Mouse (Mus musculus): ENCODE measurements at regions not wholly inside any gene's neighbourhood (a gene's known extent, or its start where the extent isn't known, plus 50 kb on each side); places are given as distances from the start of the nearest gene placed in this dataset.

DNA sequence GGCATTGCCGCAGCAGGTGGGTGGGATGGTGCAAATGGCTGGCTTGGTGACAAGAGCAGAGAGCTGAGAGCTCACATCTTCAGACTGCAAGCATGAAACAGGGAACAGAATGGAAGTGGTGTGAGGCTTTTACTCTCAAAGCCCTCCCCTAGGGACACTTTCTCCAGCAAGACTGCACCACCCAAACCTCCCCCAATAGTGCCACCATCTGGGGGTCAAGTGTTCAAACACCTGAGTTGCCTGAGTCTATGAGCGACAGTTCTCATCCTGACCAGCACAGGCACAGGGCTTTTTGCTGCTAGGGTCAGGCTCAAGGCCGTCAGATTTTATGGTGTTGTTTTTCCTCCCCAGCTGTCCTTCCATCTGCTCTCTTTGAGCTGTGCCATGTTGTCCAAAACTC, 337.9 kb upstream of the Eif4g2 start:
- H3K4me3 ChIP-seq (ENCODE audit: insufficient read depth, low read depth, low read length): no peak overlapping the region
- WGBS: 92% methylated on average over 3 of the region's 3 CpGs
- no peak for TF ChIP-seq POLR2A (IDR thresholded peaks at IDR 0.05; ENCODE audit: insufficient read depth, low read depth, low read length)
- no peak for TF ChIP-seq CTCF (IDR thresholded peaks at IDR 0.05; ENCODE audit: insufficient read depth, low read depth, low read length)

GRCm38 (mm10) chr7:111417735-111418134, 334.9 kb upstream of the Eif4g2 start:
- H3K4me1 ChIP-seq (ENCODE audit: control insufficient read depth, insufficient read depth, low read length): no peaks in the 10 kb centered on the region
- WGBS: 63% methylated on average over 3 of the region's 3 CpGs
- TF ChIP-seq POLR2A (IDR thresholded peaks at IDR 0.05; ENCODE audit: insufficient read depth, low read depth, low read length): no peak
- no peak for TF ChIP-seq CTCF (IDR thresholded peaks at IDR 0.05; ENCODE audit: insufficient read depth, low read depth, low read length)
- H3K4me3 ChIP-seq (ENCODE audit: insufficient read depth, low read depth, low read length): no peak overlapping the region
- no peak overlapping the region for H3K27ac ChIP-seq (ENCODE audit: insufficient read depth, low read depth, low read length)

More for the DNA sequence above, 337.9 kb upstream of the Eif4g2 start:
- no peaks in the 10 kb centered on the region for H3K4me1 ChIP-seq (ENCODE audit: control insufficient read depth, insufficient read depth, low read length)
- H3K27ac ChIP-seq (ENCODE audit: insufficient read depth, low read depth, low read length): no peak overlapping the region

GRCm38 (mm10) chr7:111416061-111416460, 333.2 kb upstream of the Eif4g2 start:
- peaks cover 4% of the 10 kb centered on the region for H3K4me1 ChIP-seq (ENCODE audit: control insufficient read depth, insufficient read depth, low read length)
- no peak overlapping the region for H3K4me3 ChIP-seq (ENCODE audit: insufficient read depth, low read depth, low read length)
- no peak overlapping the region for H3K27ac ChIP-seq (ENCODE audit: insufficient read depth, low read depth, low read length)
- WGBS: 40% methylated on average over 6 of the region's 6 CpGs
- TF ChIP-seq POLR2A (IDR thresholded peaks at IDR 0.05; ENCODE audit: insufficient read depth, low read depth, low read length) (no peak), CTCF (IDR thresholded peaks at IDR 0.05; ENCODE audit: insufficient read depth, low read depth, low read length) (no peak)

GRCm38 (mm10) chr7:111413745-111414144, 330.9 kb upstream of the Eif4g2 start:
- Histone ChIP-seq H3K27ac (ENCODE audit: insufficient read depth, low read depth, low read length) (no peak overlapping the region), H3K4me1 (ENCODE audit: control insufficient read depth, insufficient read depth, low read length) (peaks cover 4% of the 10 kb centered on the region), H3K4me3 (ENCODE audit: insufficient read depth, low read depth, low read length) (no peak overlapping the region)
- 58% methylated on average over 4 of the region's 4 CpGs for WGBS
- TF ChIP-seq CTCF (IDR thresholded peaks at IDR 0.05; ENCODE audit: insufficient read depth, low read depth, low read length) (no peak), POLR2A (IDR thresholded peaks at IDR 0.05; ENCODE audit: insufficient read depth, low read depth, low read length) (no peak)

DNA sequence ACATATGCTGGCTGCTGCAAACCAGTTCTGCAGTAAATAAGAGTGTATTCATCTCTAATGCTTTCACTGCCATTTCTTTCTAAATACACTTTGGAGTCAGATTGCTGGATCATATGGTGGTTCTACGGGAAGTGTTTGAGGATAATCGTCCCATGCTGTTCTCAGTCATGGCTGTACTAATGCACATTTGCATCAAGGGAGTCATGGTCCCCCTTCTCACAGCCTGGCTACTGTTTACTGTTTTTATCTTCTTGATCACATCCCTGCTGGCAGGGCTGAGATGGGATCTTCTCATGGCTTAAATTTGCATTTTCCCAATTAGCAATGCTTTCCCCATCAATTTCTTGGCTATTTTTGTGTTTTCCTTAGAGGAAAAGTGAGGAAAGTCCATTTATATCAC, 330.1 kb upstream of the Eif4g2 start:
- 88% methylated on average over 2 of the region's 2 CpGs for WGBS
- TF ChIP-seq POLR2A (IDR thresholded peaks at IDR 0.05; ENCODE audit: insufficient read depth, low read depth, low read length) (no peak), CTCF (IDR thresholded peaks at IDR 0.05; ENCODE audit: insufficient read depth, low read depth, low read length) (no peak)
- peaks cover 4% of the 10 kb centered on the region for H3K4me1 ChIP-seq (ENCODE audit: control insufficient read depth, insufficient read depth, low read length)
- H3K4me3 ChIP-seq (ENCODE audit: insufficient read depth, low read depth, low read length): no peak overlapping the region
- H3K27ac ChIP-seq (ENCODE audit: insufficient read depth, low read depth, low read length): no peak overlapping the region

DNA sequence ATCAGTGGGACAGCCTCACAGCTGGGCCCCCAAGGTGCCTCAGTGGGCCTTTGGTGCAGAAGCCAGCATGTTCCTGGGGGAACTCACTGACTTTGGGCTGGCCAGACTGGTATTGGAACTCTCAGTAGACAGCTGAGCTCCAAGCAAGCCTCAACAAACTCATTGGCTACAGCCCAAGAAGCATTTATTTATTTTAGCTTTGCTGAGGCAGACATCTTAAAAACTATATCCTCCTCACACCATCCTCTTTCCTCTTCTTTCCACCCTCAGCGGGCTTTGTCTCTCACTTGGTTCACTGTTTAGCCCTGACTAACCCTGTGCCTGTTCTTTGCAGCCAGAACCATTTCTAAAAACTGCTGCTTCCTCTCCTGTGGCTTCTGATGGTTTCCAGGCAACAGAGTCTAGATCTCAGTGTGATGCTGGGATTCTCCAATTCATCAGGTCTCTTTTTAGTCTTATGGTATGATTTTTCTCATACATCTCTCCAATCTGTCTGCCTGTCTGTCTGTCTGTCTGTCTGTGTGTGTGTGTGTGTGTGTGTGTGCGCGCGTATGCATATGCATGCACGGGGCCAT, 328.6 kb upstream of the Eif4g2 start:
- TF ChIP-seq CTCF (IDR thresholded peaks at IDR 0.05; ENCODE audit: insufficient read depth, low read depth, low read length) (no peak), POLR2A (IDR thresholded peaks at IDR 0.05; ENCODE audit: insufficient read depth, low read depth, low read length) (no peak)
- Histone ChIP-seq H3K27ac (ENCODE audit: insufficient read depth, low read depth, low read length) (no peak overlapping the region), H3K4me1 (ENCODE audit: control insufficient read depth, insufficient read depth, low read length) (peaks cover 4% of the 10 kb centered on the region), H3K4me3 (ENCODE audit: insufficient read depth, low read depth, low read length) (no peak overlapping the region)
- 70% methylated on average over 5 of the region's 5 CpGs for WGBS

- H3K4me3 ChIP-seq (ENCODE audit: insufficient read depth, low read depth, low read length): no peak overlapping the region
- 87% methylated on average over 2 of the region's 2 CpGs for WGBS
- H3K27ac ChIP-seq (ENCODE audit: insufficient read depth, low read depth, low read length): no peak overlapping the region
- TF ChIP-seq CTCF (IDR thresholded peaks at IDR 0.05; ENCODE audit: insufficient read depth, low read depth, low read length) (no peak), POLR2A (IDR thresholded peaks at IDR 0.05; ENCODE audit: insufficient read depth, low read depth, low read length) (no peak)
- H3K4me1 ChIP-seq (ENCODE audit: control insufficient read depth, insufficient read depth, low read length): no peaks in the 10 kb centered on the region
These were observed 313.1 kb upstream of the Eif4g2 start for GRCm38 (mm10) chr7:111395972-111396371.

DNA sequence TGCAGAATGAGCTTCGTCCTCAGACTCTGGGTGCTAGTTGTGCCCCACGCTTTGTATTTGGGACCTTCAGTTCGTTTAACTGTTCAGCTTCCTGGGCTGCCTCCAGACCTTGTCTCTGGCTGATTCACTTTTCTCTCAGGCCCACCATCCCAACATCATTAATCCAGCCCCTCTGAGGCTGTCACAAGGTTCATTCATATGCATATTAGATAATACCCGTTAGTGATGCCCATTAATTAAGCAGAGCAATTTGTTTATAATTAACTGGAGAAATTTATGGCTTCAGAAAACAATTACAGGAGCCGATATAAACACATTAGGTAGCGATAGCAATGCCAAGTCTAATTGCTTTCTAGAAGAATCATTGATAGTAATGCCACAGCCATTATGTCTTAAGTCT, 312.3 kb upstream of the Eif4g2 start:
- WGBS: 63% methylated on average over 6 of the region's 6 CpGs
- no peak overlapping the region for H3K27ac ChIP-seq (ENCODE audit: insufficient read depth, low read depth, low read length)

GRCm38 (mm10) chr7:111393846-111394245, 311.0 kb upstream of the Eif4g2 start:
- H3K4me1 ChIP-seq (ENCODE audit: control insufficient read depth, insufficient read depth, low read length): no peaks in the 10 kb centered on the region
- no peak overlapping the region for H3K4me3 ChIP-seq (ENCODE audit: insufficient read depth, low read depth, low read length)
- TF ChIP-seq CTCF (IDR thresholded peaks at IDR 0.05; ENCODE audit: insufficient read depth, low read depth, low read length) (no peak), POLR2A (IDR thresholded peaks at IDR 0.05; ENCODE audit: insufficient read depth, low read depth, low read length) (no peak)
- H3K27ac ChIP-seq (ENCODE audit: insufficient read depth, low read depth, low read length): no peak overlapping the region

More for the DNA sequence above, 312.3 kb upstream of the Eif4g2 start:
- TF ChIP-seq CTCF (IDR thresholded peaks at IDR 0.05; ENCODE audit: insufficient read depth, low read depth, low read length) (no peak), POLR2A (IDR thresholded peaks at IDR 0.05; ENCODE audit: insufficient read depth, low read depth, low read length) (no peak)
- no peaks in the 10 kb centered on the region for H3K4me1 ChIP-seq (ENCODE audit: control insufficient read depth, insufficient read depth, low read length)
- H3K4me3 ChIP-seq (ENCODE audit: insufficient read depth, low read depth, low read length): no peak overlapping the region

DNA sequence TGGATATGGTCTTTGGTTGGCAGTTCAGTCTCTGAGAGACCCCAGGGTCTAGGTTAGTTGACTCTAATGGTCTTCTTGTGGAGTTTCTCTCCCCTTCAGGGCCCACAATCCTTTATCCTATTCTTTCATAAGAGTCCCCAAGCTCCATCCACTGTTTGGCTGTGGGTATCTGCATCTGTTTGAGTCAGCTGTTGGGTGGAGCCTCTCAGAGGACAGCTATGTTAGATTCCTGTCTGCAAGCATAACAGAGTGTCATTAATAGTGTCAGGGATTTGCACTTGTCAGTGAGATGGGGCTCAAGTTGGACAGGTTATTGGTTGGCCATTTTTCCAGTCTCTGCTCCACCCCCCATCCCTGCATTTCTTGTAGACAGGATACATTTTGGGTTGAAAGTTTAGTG, 306.9 kb upstream of the Eif4g2 start:
- TF ChIP-seq POLR2A (IDR thresholded peaks at IDR 0.05; ENCODE audit: insufficient read depth, low read depth, low read length) (no peak), CTCF (IDR thresholded peaks at IDR 0.05; ENCODE audit: insufficient read depth, low read depth, low read length) (no peak)
- H3K4me3 ChIP-seq (ENCODE audit: insufficient read depth, low read depth, low read length): no peak overlapping the region

More for the DNA sequence above, 306.9 kb upstream of the Eif4g2 start:
- no peak overlapping the region for H3K27ac ChIP-seq (ENCODE audit: insufficient read depth, low read depth, low read length)
- H3K4me1 ChIP-seq (ENCODE audit: control insufficient read depth, insufficient read depth, low read length): no peaks in the 10 kb centered on the region
